9 mouse cellular contexts compared by ENCODE assay signal in genomic region chr2:168469032-168469431, GRCm38 (mm10).
DNase-seq lines count a peak whose midpoint lies in the region; ATAC-seq and TF ChIP-seq lines count a peak whose summit lies in the region.
"Had no signal": no experiment of that assay in that cellular context is flagged by ENCODE, and none has a peak within 500 bp of the region (broad histone marks: within the 10 kb centered on the region; RNA-seq: fewer than 3 reads in every experiment).

No protein-coding gene starts in this region.

- no peak for ATAC-seq in cerebellum, adult (ENCODE audit: insufficient number of reproducible peaks, low FRiP score, low TSS enrichment)
- ATAC-seq in intestine, postnatal 0 days = peak; percentile 23; the same call in 1 of the 2 replicates

- no peak overlapping the region for H3K27ac ChIP-seq in gastrocnemius, adult 2 months
- H3K27ac ChIP-seq in intestine, postnatal 0 days (ENCODE audit: low read depth, low read length) = no peak overlapping the region
- no peak overlapping the region for H3K27ac ChIP-seq in olfactory bulb, adult 2 months (ENCODE audit: insufficient read depth, low read depth, low read length)
- H3K27ac ChIP-seq: liver, embryonic 13.5 days had no signal

- no peaks in the 10 kb centered on the region for H3K27me3 ChIP-seq in intestine, postnatal 0 days (replicated peaks; ENCODE audit: control insufficient read depth, insufficient read depth, low read length)

- TF ChIP-seq POLR2A in olfactory bulb, adult 2 months (IDR thresholded peaks at IDR 0.05; ENCODE audit: insufficient read depth, low read depth, low read length) = no peak

- peak; percentile 42 for DNase-seq in cerebellum, adult 11 months
- peak; percentile 84 for DNase-seq in cerebellum, postnatal 10 days
- peak; percentile 85 for DNase-seq in gastrocnemius, adult 2 months
- peak; percentile 81 for DNase-seq in left cerebral cortex, postnatal 4 days
- DNase-seq in testis, postnatal 10 days (ENCODE audit: low spot score) = peak; percentile 84
- DNase-seq: liver, embryonic 13.5 days had no signal

- 8% methylated on average over 4 of the region's 4 CpGs for WGBS in intestine, postnatal 0 days
- 27% methylated on average over 4 of the region's 4 CpGs for WGBS in olfactory bulb, adult 2 months

- H3K9me3 ChIP-seq in intestine, postnatal 0 days (ENCODE audit: control insufficient read depth) = no peaks in the 10 kb centered on the region
- H3K9me3 ChIP-seq: liver, embryonic 13.5 days had no signal

- no peaks in the 10 kb centered on the region for H3K4me1 ChIP-seq in intestine, postnatal 0 days (replicated peaks; ENCODE audit: control insufficient read depth, insufficient read depth, low read length)
- peaks cover 21% of the 10 kb centered on the region for H3K4me1 ChIP-seq in olfactory bulb, adult 2 months (ENCODE audit: control insufficient read depth, insufficient read depth, low read length)

- H3K9ac ChIP-seq in intestine, postnatal 0 days (ENCODE audit: low read depth, low read length) = no peak overlapping the region
- H3K9ac ChIP-seq: liver, embryonic 13.5 days had no signal

- intact Hi-C loops in gastrocnemius, adult 2 months (cut with DNase I) = loop anchor here (1.0 kb wide), 1 partner anchor 159 kb away; no protein-coding TSS in a partner anchor
- intact Hi-C loops in left cerebral cortex, postnatal 4 days (cut with DNase I) = loop anchor here (2.0 kb wide), 1 partner anchor 160 kb away; no protein-coding TSS in a partner anchor

- no peak overlapping the region for H3K4me2 ChIP-seq in intestine, postnatal 0 days (replicated peaks; ENCODE audit: low read depth)
- H3K4me2 ChIP-seq: liver, embryonic 13.5 days had no signal

- no peak overlapping the region for H3K4me3 ChIP-seq in gastrocnemius, adult 2 months
- no peak overlapping the region for H3K4me3 ChIP-seq in intestine, postnatal 0 days (ENCODE audit: low read depth, low read length)
- no peak overlapping the region for H3K4me3 ChIP-seq in olfactory bulb, adult 2 months (ENCODE audit: insufficient read depth, low read depth, low read length)
- H3K4me3 ChIP-seq: liver, embryonic 13.5 days had no signal

- H3K36me3 ChIP-seq in intestine, postnatal 0 days (ENCODE audit: control insufficient read depth, insufficient read depth) = no peaks in the 10 kb centered on the region
- H3K36me3 ChIP-seq: liver, embryonic 13.5 days had no signal

- TF ChIP-seq CTCF in gastrocnemius, adult 2 months (IDR thresholded peaks at IDR 0.05) = peak; percentile 98
- TF ChIP-seq CTCF in intestine, postnatal 0 days (IDR thresholded peaks at IDR 0.05; ENCODE audit: low read depth) = peak; percentile 97
- TF ChIP-seq CTCF in olfactory bulb, adult 2 months (IDR thresholded peaks at IDR 0.05; ENCODE audit: insufficient read depth, low read depth, low read length) = peak; percentile 81
